Mouse (Mus musculus) E14TG2a.4 (cell line): ENCODE data around the gene Dpp6.

ENCODE experiments used
- CTCF ChIP-seq: conservative IDR thresholded peaks from 2 replicates; pipeline ENCODE4 v1.5.1; 2014; ENCODE audit warnings: low read length
- POU5F1 ChIP-seq: IDR thresholded peaks from 2 replicates; pipeline ENCODE4 v1.6.1; 2014; ENCODE audit warnings: low read length, borderline replicate concordance

GRCm38 (mm10) chr5:27365946-27366345 is 548.9 kb downstream of the Dpp6 start:
- no peak for TF ChIP-seq CTCF
- no peak for TF ChIP-seq POU5F1
